Mouse (Mus musculus): ENCODE results near the gene Arsg.

GRCm38 (mm10) chr11:109440641-109441040, 32.5 kb upstream of the Arsg start:
- TF ChIP-seq CTCF (IDR thresholded peaks at IDR 0.05; ENCODE audit: control insufficient read depth, insufficient read depth, low read length) (no peak), POLR2A (IDR thresholded peaks at IDR 0.05; ENCODE audit: borderline replicate concordance, control insufficient read depth, low read depth, low read length) (no peak)
